Mouse (Mus musculus) left cerebral cortex, postnatal 4 days (tissue): ENCODE measurements at regions not wholly inside any gene's neighbourhood (a gene's known extent, or its start where the extent isn't known, plus 50 kb on each side); places are given as distances from the start of the nearest gene placed in this dataset.

Experiments
- DNase-seq: peaks from one replicate; pipeline ENCODE4 v3.0.0-alpha.2; 2022
- intact Hi-C: fragments of 180-260 bp; cut with DNase I; formaldehyde crosslinking; loops from one replicate; pipeline ENCODE4 v1.15.1; 2025

DNA sequence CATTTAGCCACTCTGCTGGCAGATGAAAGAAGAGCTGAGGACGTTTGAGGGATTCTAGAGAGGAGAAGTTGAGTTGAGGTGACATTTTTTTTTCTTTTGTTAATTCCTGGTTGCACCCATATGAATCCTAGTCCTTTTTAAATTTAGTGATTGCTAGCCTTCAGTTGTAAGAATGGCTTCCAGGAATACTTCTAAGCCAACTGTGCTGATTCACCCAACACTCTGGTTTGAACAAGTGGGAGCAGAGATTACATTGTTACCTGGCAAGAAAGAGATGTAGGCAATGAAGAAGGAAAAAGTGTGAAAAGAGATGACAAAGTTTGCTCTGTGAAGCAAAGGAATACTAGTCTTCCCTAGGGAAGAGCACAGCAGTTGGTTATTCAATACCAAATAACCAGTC, 261.1 kb upstream of the Kcnq5 start:
- no peak for DNase-seq
- intact Hi-C loops, result no loop called here

GRCm38 (mm10) chr1:22211795-22212194, 250.1 kb upstream of the Kcnq5 start:
- no peak for DNase-seq
- intact Hi-C loops, result no loop called here

- intact Hi-C loops, result no loop called here
- DNase-seq, result no peak
Observed at GRCm38 (mm10) chr1:22211232-22211631, 249.5 kb upstream of the Kcnq5 start.

- intact Hi-C loops, result no loop called here
- no peak for DNase-seq
Observed at GRCm38 (mm10) chr1:22210621-22211020, 248.9 kb upstream of the Kcnq5 start.

DNA sequence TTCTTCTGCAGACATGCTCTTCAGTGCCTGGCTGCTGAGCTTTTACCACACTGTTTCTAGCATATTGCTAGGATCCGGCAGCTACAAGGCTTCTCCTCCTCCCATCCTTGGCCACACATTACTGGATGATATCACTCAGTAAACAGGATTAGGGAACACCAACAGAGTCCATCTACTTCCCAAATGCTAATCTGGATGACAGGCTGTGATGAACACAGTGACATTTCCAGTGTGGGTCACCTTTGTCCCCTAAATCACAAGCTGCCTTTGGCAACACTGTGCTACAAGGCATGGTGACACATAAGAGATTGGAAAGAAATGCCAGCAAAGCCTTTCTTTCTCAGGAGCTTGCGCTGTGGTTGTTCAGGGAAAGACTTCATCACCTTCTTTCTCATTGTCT, 246.5 kb upstream of the Kcnq5 start:
- intact Hi-C loops, result no loop called here
- peak; percentile 8 for DNase-seq

DNA sequence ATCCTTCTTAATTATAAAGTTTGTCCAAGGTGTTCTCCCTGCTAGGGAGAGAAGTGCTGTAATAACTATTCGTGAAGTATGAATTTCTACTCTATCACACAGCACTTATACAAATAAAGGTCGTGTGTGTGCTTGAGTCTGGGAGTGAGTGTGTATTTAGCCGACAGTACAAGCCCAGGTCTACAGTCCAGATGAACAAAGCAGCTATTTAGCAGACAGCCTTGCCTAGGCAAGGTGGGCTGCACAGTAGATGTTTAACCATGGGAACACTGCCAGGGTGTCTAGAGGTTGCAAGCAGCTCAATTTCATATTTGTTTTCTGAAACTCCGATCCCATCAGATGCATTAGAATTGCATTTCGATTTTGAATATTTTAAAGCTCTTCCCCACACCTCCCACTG, 245.2 kb upstream of the Kcnq5 start:
- DNase-seq, result no peak

GRCm38 (mm10) chr1:22167621-22168181, 206.0 kb upstream of the Kcnq5 start:
- no peak for DNase-seq
- intact Hi-C loops, result no loop called here

More for the DNA sequence above, 245.2 kb upstream of the Kcnq5 start:
- intact Hi-C loops, result no loop called here

DNA sequence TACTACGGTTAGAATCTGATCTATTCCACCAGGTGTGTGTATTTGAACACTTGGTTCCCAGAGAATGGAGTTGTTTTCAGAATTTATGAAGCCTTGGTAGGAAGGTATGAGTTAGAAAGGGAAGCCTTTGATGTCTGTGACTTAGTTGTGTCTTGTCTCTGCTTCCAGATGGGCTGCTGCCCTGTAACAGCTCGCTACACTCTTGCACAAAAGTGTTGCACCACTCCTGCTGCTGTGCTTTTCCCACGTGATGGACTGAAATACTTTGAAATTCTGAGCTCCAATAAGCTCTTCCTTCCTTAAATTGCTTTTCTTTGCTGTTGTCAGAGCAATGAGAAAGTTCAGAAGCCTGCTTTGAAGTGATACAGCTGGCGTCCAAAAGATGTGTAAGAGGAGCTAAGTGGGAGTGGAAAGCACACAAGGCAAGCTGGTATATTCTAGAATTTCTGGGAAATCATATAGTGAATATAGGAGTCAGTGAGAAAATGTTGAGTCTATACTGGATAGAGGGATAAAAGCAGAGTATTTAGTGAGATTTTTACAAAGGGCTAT, 174.9 kb upstream of the Kcnq5 start:
- DNase-seq, result no peak
- intact Hi-C loops, result no loop called here

GRCm38 (mm10) chr1:22118266-22118772, 156.6 kb upstream of the Kcnq5 start:
- DNase-seq, result no peak
- intact Hi-C loops, result no loop called here

DNA sequence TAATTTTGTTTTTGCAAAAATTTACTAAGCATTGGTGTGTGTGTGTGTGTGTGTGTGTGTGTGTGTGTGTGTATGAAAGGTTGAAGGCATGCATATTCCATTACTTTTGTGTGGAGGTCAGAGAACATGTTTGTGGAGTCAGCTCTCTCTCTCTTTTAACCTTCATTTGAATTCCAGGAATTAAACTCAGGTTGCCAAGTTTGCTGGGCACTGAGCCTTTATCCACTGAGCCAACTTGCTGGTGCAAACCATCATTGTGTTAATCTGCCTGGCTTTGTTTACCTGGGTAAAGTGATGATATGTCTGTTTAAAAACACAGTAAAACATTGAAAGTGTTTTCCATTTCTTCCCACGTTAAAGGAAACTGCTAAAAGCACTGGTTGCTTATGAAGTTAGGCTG, 154.7 kb upstream of the Kcnq5 start:
- intact Hi-C loops, result no loop called here
- no peak for DNase-seq

- DNase-seq, result peak; percentile 3
- intact Hi-C loops, result no loop called here
Observed at GRCm38 (mm10) chr1:22105496-22105895, 143.8 kb upstream of the Kcnq5 start.

DNA sequence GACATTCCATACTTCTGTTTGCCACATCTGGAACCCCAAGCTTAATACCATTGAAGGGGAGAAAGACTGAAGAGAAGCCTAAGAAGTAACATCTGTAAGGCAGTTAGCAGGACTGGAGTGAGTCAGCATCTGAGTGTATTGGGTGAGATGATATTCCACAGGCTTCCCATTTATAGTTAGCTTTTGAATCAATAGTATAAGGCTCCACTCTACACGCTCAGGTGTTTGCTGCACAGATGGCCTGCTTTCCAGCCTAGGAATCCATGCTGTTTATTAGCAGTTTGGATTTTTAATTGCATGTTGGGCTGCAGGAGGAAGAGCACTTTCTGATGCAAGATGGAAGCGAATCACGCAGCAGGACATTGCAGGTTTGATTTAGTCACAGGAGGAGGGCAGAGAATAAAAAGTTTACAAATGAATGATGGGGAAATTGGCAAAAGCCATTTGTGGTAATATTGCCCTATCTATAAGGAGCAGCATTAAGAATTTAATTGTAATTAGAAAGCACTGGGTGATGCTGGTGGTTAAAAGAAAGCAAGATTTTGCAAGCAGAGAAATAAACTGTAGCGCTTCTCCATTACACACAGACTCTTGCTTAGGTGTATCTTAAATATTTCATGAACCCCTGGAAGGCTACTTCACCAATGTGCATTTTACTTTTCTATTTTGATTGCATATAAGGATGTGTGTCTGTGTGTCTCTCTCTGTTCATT, 109.8 kb upstream of the Kcnq5 start:
- intact Hi-C loops, result no loop called here
- peak; percentile 18 for DNase-seq

DNA sequence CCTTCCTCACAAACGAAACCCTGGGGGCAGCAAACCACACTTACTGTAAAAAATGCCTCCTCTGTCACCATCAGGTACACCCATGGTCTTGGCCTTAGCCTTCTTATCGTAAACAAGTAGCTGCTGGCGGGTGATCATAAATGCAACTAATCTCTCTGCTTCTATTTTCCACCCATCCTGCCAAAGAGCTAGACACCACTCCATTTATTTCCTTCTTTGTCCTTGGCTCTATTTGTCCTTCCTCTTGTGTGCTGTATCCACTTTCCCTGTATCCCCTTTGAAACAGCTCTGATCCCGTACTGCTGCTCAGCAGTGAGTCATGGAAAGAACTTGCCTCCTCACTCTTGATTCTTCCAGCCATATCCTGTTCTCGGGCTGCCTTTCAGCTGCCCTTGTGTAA, 108.3 kb upstream of the Kcnq5 start:
- intact Hi-C loops, result no loop called here

More for the DNA sequence above, 108.3 kb upstream of the Kcnq5 start:
- no peak for DNase-seq
